Mouse (Mus musculus) left cerebral cortex, postnatal 10 days (tissue): Measurements from ENCODE around the gene Daw1. TPM values are rescaled to one million over a fixed set of nuclear protein-coding genes. Genes with fewer than 3 reads are reported as not detected.
A peak's percentile ranks its signal among the peaks of the same experiment; 100 is the strongest.

Experiments
- DNase-seq, 2 experiments: peaks; one replicate each; pipeline ENCODE4 v3.0.0; 2021 to 2022; ENCODE audit warnings: low spot score in 2 of 2, mixed read lengths in 1 of 2; ENCODE audit errors: extremely low spot score in 1 of 2
- intact Hi-C: fragments of 180-260 bp; cut with DNase I; formaldehyde crosslinking; loops from one replicate; pipeline ENCODE4 v1.15.1; 2025
- total RNA-seq, 2 experiments: library from RNA; stranded (reverse); gene quantifications; 2 replicates each; pipeline ENCODE4 v1.2.3; 2021

The Daw1 gene
- total RNA-seq: under 1 TPM in 1 of 2 experiments, not detected in 1; 0.41 TPM

DNA sequence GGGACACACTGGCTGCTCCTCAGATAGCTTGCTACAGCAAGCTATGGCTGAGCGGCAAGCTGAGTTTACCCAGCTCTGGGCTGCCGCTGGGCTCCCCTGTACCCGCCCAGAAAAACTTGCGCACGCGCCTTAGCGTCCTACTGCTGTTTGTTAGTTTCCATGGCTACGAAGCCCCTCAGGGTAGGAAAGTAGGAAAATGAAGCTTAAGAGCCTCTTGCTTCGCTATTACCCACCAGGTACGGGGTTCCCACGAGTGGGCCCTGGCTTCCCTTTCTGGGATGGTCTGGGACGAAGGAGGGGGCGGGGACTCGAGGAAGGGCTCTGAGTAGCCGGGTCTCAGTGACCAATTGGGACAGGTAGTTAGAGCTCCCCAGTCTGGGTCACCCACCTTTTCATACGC is at the start of gene Daw1:
Daw1 (plus strand) TSS at position 150 of the 400 bp plus-strand sequence.
- peak; percentile 78 to 87 for DNase-seq
- intact Hi-C loops: no loop called here

DNA sequence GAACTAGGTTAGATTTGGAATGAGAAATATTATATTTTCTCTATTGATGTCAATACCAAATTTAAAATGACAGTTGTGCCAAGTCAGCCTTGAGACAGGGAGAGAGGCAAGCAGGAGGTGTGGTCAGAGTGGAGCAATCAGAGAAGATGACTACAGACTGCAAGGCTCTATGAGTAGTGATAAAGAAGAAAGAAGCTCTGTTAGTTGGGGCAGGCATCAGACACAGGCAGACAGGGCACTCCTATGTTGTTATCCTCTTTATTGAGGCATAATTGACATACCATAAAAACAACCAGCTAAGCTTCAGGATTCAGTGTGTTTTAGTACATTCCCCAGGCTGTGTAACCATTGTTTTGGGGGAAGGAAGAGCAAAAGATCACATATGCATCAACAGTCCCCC is 48.6 kb upstream of the Daw1 start:
- DNase-seq: no peak
- intact Hi-C loops: no loop called here

DNA sequence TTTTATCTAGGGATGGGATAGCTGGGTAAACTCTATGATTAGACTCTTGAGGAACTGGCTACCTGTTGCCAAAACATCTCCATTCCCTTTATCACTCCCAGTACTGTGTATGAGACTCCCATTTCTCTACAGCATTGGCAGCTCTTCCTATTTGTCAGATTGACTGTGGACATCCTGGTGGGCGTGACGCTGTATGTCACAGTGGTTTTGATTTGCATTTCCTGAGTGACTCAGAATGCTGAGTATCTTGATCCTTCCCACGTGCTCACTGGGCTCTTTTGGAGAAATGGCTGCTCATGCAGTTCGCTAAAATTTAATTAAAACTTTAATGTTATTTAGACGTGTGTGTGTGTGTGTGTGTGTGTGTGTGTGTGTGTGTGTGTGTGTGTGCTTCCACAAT is 47.8 kb upstream of the Daw1 start:
- DNase-seq: no peak
- intact Hi-C loops: no loop called here

- no peak for DNase-seq
- intact Hi-C loops: no loop called here
Observed at GRCm38 (mm10) chr1:83116447-83117137, 43.0 kb upstream of the Daw1 start, which contains the start of gene Ccl20. Gene Ccl20 (plus strand): TSS chr1:83116766.

DNA sequence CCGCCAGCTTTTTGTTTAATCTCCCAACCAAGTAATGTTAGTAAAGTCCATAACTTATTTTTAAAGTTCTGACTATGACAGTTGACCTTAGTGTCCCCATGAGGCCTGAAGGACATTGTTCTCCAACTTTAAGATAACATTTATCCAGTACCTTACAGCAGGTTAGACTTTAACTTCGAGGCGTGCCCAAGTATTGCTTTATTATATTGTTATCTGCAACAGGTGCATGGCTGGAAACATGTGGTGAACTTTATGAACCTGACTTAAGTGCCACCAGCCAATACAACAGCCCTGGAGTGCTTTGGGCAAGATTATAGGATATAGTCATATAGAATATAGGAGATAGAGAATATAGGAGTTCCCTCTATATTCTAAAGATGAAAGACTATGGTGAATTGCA is 42.3 kb upstream of the Daw1 start:
- no peak for DNase-seq
- intact Hi-C loops: no loop called here

DNA sequence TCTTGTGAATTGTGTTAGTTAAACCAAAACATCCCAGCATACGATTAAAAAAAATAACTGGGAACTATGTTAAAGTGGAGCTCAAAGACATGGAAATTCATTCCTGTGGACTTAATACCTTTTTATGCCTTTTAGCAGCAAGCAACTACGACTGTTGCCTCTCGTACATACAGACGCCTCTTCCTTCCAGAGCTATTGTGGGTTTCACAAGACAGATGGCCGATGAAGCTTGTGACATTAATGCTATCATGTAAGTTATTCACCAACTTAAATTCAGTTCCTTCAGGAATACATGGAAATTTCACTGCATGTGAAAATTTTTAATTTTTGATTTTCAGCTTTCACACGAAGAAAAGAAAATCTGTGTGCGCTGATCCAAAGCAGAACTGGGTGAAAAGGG is 41.9 kb upstream of the Daw1 start:
- peak in 1 of 2 experiments; percentile 40 for DNase-seq
- intact Hi-C loops: no loop called here

GRCm38 (mm10) chr1:83119903-83120302 is 39.6 kb upstream of the Daw1 start:
- intact Hi-C loops: no loop called here
- no peak for DNase-seq

DNA sequence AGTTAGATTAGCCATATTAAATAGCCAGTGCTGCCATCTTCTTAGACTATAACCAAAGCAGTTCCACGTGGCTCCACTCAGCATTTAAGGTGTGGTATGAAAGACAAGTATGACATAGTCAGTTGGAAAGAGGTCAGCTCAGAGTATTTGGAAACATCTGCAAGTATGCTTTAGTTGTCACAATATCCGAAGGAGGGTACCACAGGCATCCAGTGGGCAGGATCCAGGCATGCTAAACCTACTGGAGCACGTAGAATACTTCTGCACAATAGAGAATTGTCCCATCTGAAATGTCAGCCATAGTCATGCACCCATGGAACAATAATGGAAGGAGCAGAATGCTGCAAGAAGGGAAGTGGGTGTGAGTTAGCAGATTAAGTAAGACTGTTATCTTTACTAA is 39.2 kb upstream of the Daw1 start:
- intact Hi-C loops: no loop called here
- no peak for DNase-seq

GRCm38 (mm10) chr1:83123201-83123600 is 36.4 kb upstream of the Daw1 start:
- no peak for DNase-seq
- intact Hi-C loops: no loop called here

DNA sequence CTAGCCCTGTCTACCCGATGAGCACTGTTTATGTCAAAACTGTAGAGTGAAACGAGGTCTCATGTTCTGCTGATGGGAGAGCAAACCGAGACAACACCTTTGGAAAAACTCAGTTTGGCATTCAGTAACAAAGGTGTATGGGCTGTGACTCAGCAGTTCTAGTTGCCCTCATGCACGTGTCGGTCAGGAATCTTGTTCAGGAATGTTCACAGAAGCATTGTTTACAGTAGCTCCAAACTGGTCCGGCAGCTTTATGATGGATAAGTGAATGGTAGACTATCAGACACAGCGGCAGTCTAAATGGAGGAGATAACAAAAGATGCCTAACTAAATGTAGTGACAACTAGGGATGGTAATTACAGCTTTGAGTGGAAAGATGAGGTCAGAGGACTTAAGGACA is 23.7 kb upstream of the Daw1 start:
- intact Hi-C loops: no loop called here
- no peak for DNase-seq

- intact Hi-C loops: no loop called here
- DNase-seq: no peak
Observed at GRCm38 (mm10) chr1:83137847-83138246, 21.7 kb upstream of the Daw1 start.

- no peak for DNase-seq
- intact Hi-C loops: no loop called here
Observed at GRCm38 (mm10) chr1:83138721-83139120, 20.8 kb upstream of the Daw1 start.

DNA sequence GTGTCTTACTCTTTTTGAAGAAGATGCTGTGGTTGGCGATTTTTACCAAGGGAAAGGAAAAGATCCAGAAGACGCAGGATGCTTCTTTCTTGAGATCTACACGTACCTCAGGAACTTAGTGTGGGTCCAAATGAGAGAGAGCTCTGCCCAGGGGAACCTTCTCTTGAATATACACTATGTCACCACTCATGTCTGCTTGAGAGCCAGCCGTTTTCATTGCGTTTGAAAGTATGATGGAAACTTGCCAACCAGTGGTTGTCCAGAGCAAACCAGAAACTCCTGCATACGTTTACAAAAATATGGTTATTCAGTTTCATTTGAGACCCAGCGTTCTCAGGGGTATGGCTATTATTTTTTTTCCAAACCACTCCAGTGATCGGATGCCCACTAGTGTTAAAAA is 18.0 kb upstream of the Daw1 start:
- intact Hi-C loops: no loop called here
- DNase-seq: no peak

DNA sequence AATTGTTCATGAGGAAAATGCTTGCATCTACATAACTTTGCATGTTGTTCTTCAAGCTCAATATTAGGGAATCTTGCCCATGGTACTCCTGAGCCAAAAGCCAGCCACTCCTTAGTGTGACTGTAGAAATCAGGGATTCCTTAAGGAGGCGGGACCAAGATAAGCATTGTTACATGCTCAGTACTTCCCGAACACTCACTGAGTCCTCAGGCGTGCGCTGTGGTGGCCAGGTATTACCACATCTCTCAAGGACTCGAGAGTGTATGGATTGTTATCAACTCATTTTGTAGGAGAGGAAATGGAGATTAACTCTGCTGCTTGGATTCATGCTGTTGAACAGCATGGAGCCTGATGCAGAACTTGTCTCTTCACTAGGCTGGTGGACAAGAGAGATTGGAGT is 17.5 kb upstream of the Daw1 start:
- intact Hi-C loops: no loop called here
- no peak for DNase-seq

- DNase-seq: no peak
- intact Hi-C loops: no loop called here
Observed at GRCm38 (mm10) chr1:83146547-83146946, 13.0 kb upstream of the Daw1 start.

GRCm38 (mm10) chr1:83150227-83150626 is 9.3 kb upstream of the Daw1 start:
- no peak for DNase-seq
- intact Hi-C loops: no loop called here

DNA sequence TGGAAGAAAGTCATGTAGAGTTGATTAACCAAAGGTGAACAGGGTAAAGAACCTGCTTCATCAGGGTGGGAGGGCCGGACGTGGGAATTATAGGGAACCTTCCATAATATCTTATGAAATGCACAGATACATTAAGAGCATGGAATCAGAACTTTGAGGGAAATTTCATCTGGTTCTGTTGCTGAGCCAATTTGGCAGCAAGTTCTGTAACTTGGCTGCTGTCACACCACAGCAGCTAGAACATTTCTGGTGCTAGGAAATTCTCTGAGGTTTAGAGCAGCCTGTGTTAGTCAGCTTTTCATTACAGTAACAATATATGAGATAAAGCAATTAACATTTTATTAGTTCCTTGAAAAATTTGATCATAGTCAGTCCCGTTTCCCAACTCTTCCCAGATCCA is 6.6 kb upstream of the Daw1 start:
- intact Hi-C loops: no loop called here
- peak in 1 of 2 experiments; percentile 27 for DNase-seq

DNA sequence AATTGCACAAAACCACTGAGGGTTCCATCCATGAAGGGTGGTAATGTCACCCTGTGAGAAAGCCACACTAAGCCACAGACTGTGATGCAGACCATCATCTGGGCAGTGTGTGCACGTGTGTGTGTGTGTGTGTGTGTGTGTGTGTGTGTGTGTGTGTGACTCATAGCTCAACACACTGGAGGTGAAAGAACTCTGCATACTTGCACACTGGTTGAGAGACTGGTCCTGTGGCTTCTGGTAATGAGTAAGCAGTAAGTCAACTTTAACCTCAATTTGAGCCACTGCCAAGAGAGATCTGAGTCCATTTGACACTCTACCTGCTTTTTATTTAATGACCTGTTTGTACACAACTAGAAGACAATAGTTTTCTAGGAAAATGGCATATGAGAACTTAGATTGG is 2.7 kb upstream of the Daw1 start:
- intact Hi-C loops: no loop called here
- DNase-seq: no peak

DNA sequence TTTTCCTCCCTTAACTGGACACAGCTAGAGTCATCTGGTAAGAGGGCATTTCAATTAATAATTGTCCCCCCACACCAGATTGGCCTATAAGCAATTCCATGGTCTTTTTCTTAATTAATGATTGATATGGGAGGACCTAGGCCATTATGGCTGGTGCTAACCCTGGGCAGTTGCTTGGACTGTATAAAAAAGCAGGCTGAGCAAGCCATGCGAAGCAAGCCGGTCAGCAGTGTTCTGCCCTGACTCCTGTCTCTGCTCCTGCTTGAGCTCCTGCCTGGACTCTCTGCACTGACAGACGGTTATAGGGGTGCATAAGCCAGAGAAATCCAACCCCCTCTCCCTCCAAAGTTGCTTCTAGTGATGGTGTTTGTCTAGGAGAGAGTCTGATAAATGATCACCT is 2.1 kb downstream of the Daw1 start:
- intact Hi-C loops: no loop called here
- no peak for DNase-seq

- intact Hi-C loops: no loop called here
- no peak for DNase-seq
Observed at GRCm38 (mm10) chr1:83164027-83164426, 4.5 kb downstream of the Daw1 start.

DNA sequence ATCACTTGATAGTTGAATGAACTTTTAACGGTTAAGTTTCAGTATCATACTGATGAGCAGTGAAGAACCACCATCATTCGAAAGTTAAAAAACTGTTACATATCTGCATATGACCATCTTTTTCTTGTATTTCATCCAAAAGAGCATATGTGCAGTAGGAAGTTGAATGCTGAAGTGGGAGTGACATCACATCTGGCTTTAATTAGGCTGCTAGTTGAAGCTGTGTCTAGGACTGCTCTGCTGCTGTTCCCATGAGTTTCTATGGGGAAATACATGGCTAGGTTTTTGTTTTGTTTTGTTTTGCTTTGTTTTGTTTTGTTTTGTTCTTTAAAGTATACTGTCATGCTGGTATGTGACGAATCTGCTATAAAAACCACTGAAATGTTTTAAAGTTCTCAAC is 9.6 kb downstream of the Daw1 start:
- intact Hi-C loops: no loop called here
- DNase-seq: no peak
